Mouse (Mus musculus): ENCODE data around the gene Strc.
"Not testable (repeated sequence)": the region's sequence is repeated elsewhere in the genome, so short reads cannot be mapped to it uniquely, and the experiment has no call there.

The Strc gene

DNA sequence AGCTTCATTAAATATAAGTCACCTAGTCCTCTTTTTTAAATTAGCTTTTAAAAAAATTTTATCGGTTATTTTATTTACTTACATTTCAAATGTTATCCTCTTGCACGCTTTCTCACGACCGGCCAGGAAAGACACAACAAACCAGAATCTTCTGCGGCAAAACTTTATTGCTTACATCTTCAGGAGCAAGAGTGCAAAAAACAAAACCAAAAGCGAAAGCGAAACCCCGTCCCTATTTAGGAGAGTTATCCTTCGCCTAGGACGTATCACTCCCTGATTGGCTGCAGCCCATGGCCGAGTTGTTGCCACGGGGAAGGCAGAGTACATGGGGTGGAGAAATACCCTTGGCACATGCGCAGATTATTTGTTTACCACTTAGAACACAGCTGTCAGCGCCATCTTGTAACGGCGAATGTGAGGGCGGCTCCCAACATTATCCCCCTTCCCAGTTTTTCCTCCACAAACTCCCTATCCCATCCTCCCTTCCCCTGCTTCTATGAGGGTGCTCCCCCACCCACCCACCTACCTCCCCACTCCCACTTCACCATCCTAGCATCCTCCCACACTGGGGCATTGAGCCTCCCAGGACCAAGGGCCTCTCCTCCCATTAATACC is at the start of gene Strc:
Strc (minus strand) TSS at position 208 of the 615 bp plus-strand sequence.
- DNase-seq (ENCODE audit: low spot score) = not testable (repeated sequence)

DNA sequence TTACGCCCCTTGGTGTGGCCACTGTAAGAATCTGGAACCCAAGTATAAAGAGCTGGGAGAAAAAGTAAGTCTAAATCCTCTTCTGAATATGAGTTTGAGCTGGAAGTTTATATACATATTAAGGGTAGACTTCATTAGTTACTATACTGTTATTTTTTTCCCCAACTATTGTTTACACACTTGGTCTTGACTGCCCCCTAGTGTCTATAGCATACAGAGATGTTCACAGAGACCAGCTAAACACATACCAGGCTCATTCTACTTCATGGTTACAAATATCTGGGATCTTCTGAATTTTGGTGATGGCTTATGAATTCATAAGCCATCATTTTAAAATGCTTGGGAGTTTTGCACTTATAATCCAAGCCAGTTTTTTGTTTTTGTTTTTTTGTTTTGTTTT is 47.9 kb upstream of the Strc start:
- DNase-seq (ENCODE audit: low spot score) = no peak

DNA sequence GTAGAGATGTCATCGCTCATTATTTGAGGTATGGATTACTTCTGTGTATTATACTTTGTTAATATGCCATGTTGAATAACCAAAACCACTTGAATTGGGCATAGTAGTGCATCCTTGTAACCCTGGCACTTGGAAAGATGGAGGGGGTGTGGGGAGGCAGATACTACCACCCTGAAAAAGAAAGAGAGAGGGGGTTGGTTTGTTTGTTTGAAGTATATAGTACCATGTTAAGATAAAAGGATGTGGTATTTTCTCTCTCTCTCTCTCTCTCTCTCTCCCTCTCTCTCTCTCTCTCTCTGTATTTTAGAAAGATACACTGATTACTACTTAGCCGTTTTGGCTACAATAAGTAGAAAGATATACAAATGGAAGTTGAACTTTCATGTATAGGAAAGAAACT is 38.9 kb upstream of the Strc start:
- no peak for DNase-seq (ENCODE audit: low spot score)

DNA sequence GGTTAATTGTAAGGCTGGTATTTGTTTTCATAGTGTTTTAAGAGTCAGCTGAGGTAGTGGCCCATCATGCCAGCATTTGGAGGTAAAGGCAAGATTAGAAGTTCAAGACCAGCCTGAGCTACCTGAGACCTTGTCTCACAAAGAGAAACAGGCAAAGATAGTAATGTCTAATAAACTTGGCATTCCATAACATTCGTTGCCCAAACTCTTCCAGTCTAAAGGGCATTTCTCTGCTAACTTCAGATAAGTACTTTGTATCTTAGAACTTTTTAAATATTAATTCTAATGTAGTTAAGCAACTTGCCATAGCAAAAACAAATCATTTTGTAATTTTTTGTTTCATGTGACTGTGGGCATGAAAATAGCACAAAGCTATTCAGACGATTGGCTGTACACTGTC is 36.2 kb upstream of the Strc start:
- DNase-seq (ENCODE audit: low spot score) = no peak

DNA sequence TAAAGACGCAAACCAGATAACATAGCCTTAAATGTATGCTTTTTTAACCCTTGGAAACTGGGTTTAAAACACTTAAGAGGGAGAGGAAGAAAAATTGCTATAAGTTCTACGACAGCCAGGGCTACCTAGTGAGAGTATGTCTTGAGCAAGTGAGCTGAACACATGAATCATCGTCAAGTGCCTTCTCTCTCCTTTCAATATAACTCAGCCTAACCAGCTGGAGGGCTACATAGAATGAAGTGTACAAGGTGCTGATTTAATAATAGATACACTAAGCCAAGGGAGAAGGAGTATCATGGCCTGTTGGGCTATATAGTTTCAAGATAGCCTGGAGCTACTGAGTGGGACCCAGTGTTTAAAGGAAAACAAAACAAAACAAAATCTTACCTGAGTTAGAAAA is 31.5 kb upstream of the Strc start:
- DNase-seq (ENCODE audit: low spot score) = no peak

DNA sequence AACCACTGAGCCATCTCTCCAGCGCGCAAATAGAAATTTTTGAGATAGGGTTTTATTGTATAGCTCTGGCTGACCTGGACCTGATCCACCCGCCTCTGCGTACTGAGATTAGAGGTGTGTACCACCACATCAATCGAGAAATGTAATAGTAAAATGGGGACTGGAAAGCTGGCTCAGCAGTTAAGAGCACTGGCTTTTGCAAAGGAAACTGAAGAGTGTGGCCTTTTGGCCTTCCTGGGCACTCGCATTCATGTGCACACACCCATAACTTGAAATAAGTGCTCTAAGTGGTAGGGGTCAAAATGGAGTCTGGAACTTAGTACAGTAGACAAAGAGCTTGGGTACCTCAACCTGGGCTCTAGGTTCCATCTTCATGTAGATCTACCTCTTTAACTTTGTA is 29.4 kb upstream of the Strc start:
- no peak for DNase-seq (ENCODE audit: low spot score)

DNA sequence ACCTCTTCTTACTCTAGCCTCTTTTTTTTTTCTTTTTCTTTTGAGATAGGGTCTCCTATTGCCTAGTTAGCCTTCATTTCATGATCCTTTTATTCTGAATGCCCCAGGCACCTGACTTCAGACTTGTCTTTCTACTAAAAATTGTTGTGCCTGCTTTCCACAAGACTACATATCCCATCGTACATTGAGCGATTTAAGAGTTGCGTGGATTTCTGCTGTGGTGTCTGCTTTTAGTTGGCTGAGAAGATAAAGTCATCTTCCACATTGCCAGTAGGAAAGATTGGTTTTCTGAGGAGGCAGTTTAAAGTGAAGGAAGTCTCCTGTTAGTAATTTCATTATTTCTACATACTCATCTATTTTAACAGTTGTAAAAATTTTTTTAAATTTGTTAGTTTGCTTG is 28.6 kb upstream of the Strc start:
- DNase-seq (ENCODE audit: low spot score) = no peak

DNA sequence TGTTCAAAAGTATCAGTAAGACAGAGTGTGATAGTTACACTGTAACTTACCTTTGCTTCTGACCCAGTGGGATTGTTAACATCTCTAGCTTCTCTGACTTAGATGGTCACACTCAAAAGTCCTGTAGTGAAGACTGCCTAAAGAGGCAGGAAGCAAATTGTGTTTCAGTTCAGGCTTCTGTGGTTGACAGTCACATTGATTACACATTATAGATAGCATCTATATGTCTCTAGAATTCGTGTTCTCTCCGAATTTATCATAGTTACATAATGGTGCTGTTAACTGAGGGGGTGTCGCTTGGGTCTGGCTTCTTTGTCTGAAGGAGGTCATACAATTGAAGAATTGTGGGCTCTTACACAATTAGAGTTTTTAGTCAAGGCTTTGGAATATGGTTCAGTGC is 28.1 kb upstream of the Strc start:
- no peak for DNase-seq (ENCODE audit: low spot score)

DNA sequence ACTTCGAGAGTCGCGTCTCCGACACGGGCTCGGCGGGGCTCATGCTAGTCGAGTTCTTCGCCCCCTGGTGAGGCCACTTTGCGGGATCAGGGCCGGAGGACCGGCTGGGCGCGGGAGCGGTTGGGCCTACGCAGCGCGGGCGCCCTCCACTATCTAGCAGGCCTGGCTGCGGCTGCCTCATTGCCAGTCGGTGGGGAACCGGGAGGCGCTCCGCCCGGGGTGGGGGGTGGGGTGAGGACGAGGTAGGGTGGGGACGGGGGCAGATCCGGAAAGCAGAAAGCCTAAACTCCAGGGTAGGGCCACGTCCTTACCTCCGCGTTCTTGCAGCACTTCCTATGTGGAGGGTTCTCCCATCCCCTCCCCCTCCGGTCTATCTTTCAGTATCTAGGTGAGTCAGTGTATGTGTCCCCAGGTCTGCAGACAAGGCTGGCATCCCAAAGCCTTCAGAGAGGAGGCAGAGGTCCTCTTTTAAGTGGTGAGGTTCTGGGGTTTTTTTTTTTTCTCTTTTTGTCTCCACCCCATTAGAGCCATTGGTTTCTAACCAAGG is 27.2 kb upstream of the Strc start:
- DNase-seq (ENCODE audit: low spot score) = no peak

DNA sequence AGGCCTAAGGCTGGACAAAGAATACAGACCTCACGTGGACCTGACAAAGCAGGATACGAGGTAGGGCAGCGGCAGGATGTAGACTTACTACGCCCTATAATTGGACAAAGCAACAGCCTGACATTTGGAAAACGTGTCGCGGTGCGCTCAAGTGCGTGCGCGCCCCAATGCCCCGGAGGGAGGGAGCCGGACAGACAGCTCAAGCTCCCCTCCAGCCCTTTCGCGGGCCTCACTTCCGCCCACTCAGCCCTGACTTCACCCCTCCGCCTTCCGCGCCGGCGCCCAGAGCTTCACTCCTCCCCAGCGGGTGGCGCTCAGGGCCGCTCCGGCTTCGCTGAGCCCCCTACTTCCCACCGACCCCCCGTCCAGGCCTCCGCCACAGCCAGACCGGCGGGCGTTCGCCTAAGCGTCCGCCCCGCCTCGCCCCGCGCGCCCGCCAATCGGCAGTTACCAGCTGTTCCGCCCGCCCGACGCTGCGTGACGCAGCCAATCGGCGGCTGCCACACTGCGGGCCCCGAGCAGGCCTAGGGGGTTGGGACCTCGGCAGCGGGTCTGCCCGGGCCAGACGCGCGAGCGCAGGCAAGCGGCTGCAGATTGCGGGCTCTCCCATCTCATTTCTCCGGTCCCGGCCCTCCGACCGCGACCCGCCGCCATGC is 26.5 kb upstream of the Strc start, which contains the start of the genes Pdia3 and Catsper2:
Pdia3 (plus strand) TSS at position 389 of the 656 bp plus-strand sequence.
Catsper2 (minus strand) TSS at position 406 of the 656 bp plus-strand sequence.
- peak; percentile 76 for DNase-seq (ENCODE audit: low spot score)

DNA sequence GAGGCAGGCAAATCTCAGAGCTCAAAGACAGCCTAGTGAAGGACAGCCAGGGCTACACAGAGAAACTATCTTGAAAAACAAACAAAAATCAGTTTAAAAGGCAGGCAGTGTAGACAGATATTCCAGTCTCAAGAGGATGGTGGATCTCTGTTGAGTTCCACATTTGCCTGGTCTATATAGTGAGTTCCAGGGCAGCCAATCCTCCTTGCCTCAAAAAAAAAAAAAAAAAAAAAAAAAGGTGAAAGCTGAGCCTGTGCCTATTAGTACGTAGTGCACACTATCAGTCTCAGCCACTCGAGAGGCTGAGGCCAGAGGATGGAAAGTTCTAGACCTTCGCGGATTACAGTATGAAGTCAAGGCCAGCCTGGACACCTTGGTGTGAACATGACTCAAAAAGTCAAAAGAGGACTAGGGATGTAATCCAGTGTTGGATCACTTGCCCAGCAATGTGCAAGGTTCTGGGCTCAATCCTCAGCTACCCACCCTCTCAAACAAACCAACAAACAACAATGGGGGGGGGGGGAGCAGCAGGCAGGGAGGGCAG is 25.9 kb upstream of the Strc start:
- no peak for DNase-seq (ENCODE audit: low spot score)

DNA sequence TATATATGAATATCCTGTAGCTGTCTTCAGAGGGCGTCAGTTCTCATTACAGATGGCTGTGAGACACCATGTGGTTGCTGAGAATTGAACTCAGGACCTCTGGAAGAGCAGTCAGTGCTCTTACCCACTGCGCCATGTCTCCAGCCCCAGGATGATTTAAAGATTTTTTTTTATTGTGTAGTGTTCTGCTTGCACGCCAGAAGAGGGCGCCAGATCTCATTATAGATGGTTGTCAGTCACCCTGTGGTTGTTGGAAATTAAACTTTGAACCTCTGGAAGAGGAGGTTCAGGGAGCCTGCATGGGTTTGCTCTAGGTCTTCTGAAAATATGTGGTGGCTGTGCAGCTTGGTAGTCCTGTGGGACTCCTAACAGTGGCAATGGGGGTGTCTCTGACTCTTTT is 21.2 kb upstream of the Strc start:
- DNase-seq (ENCODE audit: low spot score) = no peak

DNA sequence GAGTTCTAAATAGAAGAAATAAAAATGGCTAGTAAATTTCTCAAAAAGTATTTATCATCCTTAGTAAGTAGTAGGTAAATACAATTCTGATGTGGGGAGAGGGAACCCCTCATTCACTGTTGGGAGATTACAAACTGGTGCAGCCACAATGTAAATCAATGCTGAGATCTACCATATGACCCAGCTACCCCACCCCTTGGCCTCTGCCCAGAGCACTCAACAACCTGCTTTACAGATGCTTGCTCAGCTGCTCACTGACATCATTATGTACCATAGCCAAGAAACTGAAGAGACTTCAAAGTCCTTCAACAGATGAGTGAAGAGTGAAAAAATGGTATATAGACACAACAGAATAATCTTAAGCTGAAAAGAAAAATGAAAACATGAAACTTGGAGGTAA is 16.3 kb upstream of the Strc start:
- no peak for DNase-seq (ENCODE audit: low spot score)

DNA sequence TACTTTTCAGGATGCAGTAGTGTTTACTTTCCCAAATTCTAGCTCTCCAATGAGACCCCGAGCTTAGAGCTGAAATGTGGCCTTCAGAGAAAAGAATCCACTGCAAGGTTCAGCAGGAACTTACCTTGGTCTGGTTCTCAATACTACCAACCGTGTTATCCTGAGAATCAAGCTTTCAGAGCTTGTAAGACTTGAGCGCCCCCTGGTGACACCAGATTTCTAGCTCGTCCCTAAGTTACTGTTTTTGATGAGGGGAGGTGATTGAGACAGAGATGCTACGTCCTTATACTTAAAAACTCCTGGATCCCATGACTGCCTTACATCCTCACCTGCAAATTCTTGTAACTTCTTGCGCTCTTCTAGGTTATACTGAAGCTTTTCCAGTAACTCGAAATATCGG is 9.7 kb upstream of the Strc start:
- DNase-seq (ENCODE audit: low spot score) = peak; percentile 63

DNA sequence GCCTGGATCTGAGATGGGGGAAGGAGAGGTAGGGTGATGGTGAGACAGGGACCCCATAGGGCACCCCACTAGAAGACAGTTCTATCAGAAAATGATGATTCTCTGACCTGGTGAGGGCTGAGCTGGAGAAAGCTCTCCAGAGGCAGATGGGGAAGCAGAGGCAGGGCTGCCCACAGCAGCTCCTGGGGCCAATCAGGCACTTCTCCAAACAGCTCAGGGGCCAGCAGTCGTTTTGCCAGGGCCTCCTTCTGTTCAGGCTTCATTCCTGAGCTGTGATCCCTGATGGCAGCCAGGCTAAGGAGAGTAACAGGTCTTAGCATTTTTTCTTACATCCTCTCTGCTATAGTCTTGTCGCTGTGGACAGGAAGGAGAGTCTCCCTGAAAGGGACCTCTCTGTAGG is 12.2 kb downstream of the Strc start:
- no peak for DNase-seq (ENCODE audit: low spot score)

DNA sequence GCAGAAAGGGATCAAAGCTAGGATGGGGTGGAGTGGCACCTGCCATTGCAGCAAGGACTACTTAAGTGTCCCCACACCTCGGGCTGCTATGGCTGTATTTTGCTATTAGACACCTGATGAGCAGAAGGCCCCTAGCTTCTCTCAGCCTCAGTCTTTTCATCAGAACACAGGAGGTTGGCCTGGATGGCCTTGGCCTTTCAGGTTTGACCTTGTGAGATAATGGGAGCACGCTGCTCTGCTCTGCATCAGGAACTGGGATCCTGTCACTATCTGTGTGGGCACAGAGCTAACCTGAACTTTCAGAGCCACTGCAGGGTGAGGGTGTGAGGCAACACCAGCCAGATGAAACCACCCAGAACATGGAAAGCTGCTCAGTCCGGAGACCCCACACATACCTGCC is 14.7 kb downstream of the Strc start:
- DNase-seq (ENCODE audit: low spot score) = no peak

DNA sequence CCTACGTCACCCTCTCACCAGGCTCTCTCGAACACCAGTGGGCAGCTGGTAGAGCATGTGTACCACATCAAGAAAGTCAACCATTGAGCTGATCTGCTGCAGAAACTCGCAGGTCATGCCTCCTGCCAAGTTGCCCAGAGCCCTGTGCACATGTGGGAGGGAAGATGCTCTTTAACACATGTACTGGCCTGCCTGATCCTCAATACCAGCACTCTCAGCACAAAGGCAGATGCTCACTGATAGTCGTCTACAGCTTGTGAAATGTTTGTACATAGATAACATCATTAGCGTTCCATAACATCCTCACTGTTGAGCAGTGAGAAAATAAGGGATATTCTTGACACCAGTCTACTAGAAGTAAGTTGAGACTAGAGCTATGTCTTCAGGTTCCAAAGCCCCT is 16.0 kb downstream of the Strc start:
- DNase-seq (ENCODE audit: low spot score) = no peak

DNA sequence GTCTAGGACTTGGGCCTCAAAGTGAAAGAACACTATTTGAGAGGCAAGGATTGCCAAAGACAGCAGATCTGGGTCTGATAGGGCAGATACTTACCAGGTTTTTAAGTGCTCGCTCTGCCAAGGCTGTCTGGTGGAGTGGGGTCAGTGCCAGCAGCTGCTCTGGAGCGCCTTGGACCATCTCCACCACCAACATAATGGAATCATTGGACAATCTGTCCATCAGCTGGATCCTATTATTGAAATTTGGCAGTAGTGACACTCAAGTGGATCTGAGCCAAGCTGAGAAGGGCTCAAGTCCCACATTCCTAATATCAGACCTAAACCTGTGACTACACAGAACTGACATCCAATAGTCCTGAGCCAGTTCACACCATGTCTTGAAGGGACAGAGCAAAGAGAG is 18.1 kb downstream of the Strc start:
- no peak for DNase-seq (ENCODE audit: low spot score)

DNA sequence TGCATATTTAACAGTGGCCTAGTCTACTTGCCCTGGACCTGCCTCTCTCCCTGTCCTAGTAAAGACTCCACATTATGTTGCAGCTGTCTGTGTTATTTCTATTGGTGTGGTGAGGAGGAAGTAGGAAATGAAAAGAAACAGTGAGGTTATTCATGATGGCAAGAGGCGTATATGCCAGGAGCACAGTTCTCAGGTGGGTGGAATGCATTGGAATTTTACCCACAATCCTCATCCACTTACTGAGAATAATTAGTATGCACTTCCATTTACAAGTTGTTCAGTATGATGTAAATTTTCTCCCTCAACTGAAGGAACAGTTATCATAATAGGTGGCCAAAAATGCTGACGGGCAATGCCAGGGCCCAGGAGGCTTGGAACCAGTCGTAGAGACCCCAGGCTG is 23.3 kb downstream of the Strc start:
- no peak for DNase-seq (ENCODE audit: low spot score)

DNA sequence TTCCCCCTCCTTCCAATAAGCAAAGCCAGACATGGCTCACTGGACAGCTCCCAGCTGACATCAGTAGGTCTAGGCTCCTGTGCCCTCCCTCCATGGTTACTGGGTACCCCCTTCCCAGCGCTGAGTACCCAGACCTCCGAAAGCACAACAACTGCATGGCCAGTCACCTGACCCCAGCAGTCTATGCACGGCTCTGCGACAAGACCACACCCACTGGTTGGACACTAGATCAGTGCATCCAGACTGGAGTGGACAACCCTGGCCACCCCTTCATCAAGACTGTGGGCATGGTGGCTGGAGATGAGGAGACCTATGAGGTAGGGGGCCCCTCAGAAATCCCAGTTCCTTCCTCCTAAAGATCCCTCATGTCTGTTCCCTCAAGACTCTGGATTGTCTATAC is 27.5 kb downstream of the Strc start:
- DNase-seq (ENCODE audit: low spot score) = no peak

DNA sequence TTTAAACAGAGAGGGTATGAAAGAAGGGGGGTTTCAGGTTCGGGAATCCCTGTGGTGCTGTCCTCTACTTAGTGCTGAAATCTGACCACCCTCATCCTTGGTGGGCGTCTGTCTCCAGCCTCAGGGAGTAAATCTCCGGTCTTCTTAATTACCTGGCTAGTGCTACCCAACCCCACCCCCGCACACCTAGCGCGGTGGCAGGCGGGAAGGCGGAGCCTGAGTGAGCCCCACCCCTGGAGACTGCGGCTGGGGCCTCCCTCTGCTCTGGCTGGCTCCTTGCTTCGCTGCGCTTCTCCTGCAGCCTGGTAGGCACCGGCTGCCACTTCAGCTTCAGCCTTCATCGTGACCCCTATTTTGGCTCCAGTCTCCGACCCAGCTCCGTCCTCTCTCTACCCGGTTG is 28.6 kb downstream of the Strc start:
- DNase-seq (ENCODE audit: low spot score) = no peak

DNA sequence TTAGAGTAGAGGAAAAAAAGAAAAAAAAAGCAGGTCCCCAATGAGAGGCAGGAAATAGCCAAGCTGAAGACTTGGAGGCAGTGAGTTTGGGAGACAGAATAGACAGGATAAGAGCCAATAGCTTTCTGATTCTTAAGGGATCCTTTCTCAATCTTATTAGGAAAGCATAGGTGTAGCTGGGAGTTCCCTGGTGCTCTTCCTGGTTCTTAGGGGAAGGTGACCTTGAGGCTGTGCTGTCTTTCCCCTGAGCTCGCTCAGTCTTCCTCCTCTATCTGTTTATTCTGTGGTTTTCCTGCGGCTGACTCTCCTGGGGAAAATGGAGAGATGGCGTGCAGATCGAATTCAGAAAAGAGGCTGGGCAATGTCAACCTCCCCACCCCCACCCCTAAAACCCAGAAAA is 29.0 kb downstream of the Strc start:
- no peak for DNase-seq (ENCODE audit: low spot score)

DNA sequence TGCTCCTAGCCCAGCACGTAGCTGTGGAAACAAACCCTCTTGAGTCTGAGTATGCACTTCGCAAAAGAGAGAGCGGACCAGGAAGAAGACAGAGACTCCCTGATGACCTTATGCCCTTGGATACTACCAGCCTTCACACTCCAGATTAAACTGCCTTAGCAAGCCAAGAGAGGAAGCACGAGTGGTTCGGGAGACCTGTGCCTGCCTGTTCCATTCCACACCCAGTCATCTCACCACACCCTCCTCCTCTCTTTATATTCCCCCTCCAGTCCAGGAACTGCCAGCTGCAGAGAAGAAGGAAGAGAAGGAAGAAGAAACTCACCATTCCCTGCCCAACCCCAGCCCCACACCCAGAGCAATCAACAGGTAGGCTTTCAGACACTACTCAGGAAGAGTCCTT is 29.5 kb downstream of the Strc start, which contains the start of gene Ckmt1:
Ckmt1 (plus strand) TSS at position 221 of the 400 bp plus-strand sequence.
- DNase-seq (ENCODE audit: low spot score) = no peak
